Mouse (Mus musculus) spleen, adult 2 months (tissue): ENCODE measurements around the gene Slc13a2. TPM values are rescaled to one million over a fixed set of nuclear protein-coding genes. Genes with fewer than 3 reads are reported as not detected.
A peak's percentile ranks its signal among the peaks of the same experiment; 100 is the strongest.

Experiments used
- DNase-seq, 2 experiments: peaks; one replicate each; pipeline versions ENCODE4 v3.0.0 to v3.0.0-alpha.2; 2012 to 2021; ENCODE audit warnings: low spot score in 2 of 2, low read depth in 1 of 2
- H3K27ac ChIP-seq: fragments of 200-500 bp; 2 replicates; pipeline ENCODE4 v1.5.1; 2012; ENCODE audit warnings: low read length, inconsistent platforms; ENCODE audit not compliant: insufficient read depth
- H3K27me3 ChIP-seq: fragments of 200-500 bp; 2 replicates; pipeline ENCODE4 v1.6.1; 2012; ENCODE audit warnings: mild to moderate bottlenecking, moderate library complexity, low read length, inconsistent platforms; ENCODE audit not compliant: control insufficient read depth, insufficient read depth
- H3K36me3 ChIP-seq: fragments of 200-500 bp; 2 replicates; pipeline ENCODE4 v1.6.1; 2012; ENCODE audit warnings: mild to moderate bottlenecking, low read length, inconsistent platforms; ENCODE audit not compliant: control insufficient read depth, insufficient read depth
- H3K4me1 ChIP-seq: fragments of 200-500 bp; 2 replicates; pipeline ENCODE4 v1.6.1; 2011; ENCODE audit warnings: inconsistent platforms; ENCODE audit not compliant: control insufficient read depth, insufficient read depth, insufficient read length
- H3K4me3 ChIP-seq: fragments of 200-500 bp; 2 replicates; pipeline ENCODE4 v1.5.1; 2011; ENCODE audit warnings: mild to moderate bottlenecking, inconsistent platforms; ENCODE audit not compliant: insufficient read depth, insufficient read length; ENCODE audit errors: extremely low read depth
- CTCF ChIP-seq: fragments of 200-500 bp; IDR thresholded peaks from 2 replicates; pipeline ENCODE4 v1.5.1; 2011; ENCODE audit warnings: mild to moderate bottlenecking, inconsistent platforms; ENCODE audit not compliant: insufficient read depth, insufficient read length, insufficient replicate concordance; ENCODE audit errors: extremely low read depth
- POLR2A ChIP-seq: fragments of 200-500 bp; IDR thresholded peaks from 2 replicates; pipeline ENCODE4 v1.6.1; 2011; ENCODE audit warnings: low read depth, low read length, inconsistent platforms
- WGBS: fragments of 180-500 bp; shearing (Covaris S2); methylation state at CpG from one replicate; pipeline ENCODE4 v1.1.7; 2018; 5-methylcytosine and 5-hydroxymethylcytosine counted together
- polyA plus RNA-seq: library from polyadenylated mRNA; depleted of rRNA; stranded (reverse); fragments of >200 nt; gene quantifications from 2 replicates; pipeline ENCODE4 v1.2.3, GENCODE M21; 2012

Slc13a2 gene
- polyA plus RNA-seq, 1 experiment, result 0.28 TPM

DNA sequence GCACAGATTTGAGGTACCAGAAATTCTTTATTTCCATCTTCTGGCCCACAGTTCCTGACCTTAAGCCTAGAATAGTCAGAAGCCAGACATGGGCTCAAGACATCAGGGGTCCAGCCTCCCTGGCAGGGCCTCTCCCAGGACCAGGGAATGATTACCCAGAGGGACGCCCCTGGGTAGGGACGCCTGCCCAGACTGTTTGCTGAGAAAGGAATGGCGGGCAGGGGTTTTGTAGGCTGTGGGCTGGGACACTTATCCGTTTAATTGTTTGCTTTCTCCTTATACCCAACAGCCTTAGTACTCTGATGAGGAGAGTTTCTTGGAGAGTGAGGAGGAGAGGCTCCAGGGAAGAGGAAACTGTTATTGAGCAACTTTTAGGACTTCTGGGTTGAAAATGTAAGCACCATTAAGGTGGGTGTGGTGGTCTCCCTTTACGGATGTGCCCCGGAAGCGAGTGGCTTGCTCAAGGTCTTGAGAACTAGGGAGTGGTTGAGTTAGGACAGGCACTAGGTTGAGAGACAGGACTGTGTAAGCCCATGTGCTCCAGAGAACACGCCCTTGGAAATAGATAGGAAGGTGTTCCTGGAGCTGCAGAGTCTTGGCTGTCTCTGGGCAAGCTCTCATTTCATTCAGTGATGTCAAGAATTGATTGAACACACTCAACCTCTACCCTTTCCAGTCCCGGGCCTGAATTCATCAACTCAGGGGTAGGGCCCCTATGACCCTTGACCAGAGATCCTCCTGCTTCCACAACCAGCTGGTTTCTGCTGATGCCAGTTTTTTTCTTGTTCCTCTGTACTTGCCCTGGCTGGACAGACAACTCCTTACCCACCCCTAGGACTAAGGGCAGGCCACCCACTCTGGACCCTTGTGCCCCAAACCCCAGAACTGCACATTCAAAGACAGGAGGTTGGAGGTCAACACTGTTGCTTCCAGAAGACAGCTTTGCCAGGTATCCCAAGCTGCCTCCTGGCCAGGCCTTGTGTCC, 13.5 kb downstream of the Slc13a2 start:
- Histone ChIP-seq H3K36me3 (no peaks in the 10 kb centered on the region), H3K4me1 (no peaks in the 10 kb centered on the region), H3K27ac (no peak overlapping the region), H3K27me3 (no peaks in the 10 kb centered on the region), H3K4me3 (no peak overlapping the region)
- no peak for DNase-seq
- 78% methylated on average over 9 of the region's 9 CpGs for WGBS
- TF ChIP-seq CTCF (no peak), POLR2A (no peak)

DNA sequence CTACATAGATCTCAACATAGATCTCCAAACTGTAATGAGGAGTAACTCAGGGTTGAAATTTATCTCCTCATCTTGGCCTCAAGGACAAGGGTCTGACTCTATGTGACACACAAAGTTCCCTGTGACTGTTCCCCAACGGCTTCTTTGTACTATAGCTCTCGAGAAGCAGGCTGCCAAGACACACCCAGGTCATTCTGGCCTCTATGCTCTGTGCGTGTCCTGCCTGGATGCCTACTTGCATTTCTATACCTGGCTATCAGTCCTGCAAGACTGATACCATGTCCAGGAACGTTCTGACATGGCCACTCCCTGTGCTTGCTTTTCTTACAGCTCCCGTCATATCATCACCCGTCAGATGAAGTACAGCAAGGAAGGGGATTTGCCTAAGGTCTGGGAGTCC, 20.0 kb downstream of the Slc13a2 start:
- WGBS, result 76% methylated on average over 6 of the region's 6 CpGs
- no peak overlapping the region for H3K4me3 ChIP-seq
- no peak for TF ChIP-seq CTCF
- no peak for TF ChIP-seq POLR2A
- no peaks in the 10 kb centered on the region for H3K27me3 ChIP-seq
- no peak for DNase-seq
- H3K27ac ChIP-seq, result no peak overlapping the region
- no peaks in the 10 kb centered on the region for H3K36me3 ChIP-seq
- no peaks in the 10 kb centered on the region for H3K4me1 ChIP-seq

DNA sequence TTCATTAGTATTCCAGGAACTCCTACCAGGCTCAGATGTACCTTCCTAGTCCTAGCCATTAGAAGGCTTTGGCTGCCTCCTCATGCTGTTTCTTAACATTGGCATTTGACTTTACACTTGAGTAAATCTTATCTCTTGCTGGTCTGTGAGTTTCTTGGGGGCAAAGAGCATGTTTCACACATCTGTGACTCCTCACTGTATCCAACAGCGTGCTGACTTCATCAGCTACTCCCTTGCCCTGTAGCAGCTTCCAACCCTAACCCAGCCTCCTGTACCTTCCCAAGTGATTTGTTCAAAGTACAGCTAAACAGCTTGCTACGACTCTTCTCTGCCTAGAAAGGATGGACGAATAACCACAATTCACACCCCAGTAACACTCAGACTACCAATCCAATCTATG, 20.5 kb downstream of the Slc13a2 start:
- no peaks in the 10 kb centered on the region for H3K36me3 ChIP-seq
- 83% methylated on average over 3 of the region's 3 CpGs for WGBS
- no peaks in the 10 kb centered on the region for H3K27me3 ChIP-seq
- H3K4me3 ChIP-seq, result no peak overlapping the region
- no peak for TF ChIP-seq POLR2A
- TF ChIP-seq CTCF, result no peak
- no peaks in the 10 kb centered on the region for H3K4me1 ChIP-seq
- DNase-seq, result no peak
- no peak overlapping the region for H3K27ac ChIP-seq

DNA sequence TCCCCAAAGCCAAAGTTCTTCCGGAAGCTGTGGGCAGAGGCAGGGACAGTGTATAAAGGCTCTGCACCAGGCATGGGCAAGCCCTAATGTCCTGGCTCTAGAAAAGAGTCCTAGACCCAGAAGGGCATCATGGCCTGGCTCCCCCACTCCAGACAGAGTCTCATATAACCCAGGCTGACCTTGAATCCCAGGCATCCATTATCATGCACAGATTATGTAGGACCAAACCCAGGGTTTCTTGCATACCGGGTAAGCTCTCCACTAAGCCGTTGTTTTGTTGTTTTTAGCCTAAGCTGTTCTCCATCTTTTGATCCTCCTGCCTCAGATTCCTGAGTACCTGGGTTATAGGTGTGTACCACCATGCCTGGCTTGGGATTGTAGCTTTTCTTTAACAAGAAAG, 21.1 kb downstream of the Slc13a2 start:
- DNase-seq, result no peak
- H3K27ac ChIP-seq, result no peak overlapping the region
- no peaks in the 10 kb centered on the region for H3K4me1 ChIP-seq
- 48% methylated on average over 3 of the region's 3 CpGs for WGBS
- TF ChIP-seq CTCF, result no peak
- TF ChIP-seq POLR2A, result no peak
- H3K36me3 ChIP-seq, result no peaks in the 10 kb centered on the region
- no peaks in the 10 kb centered on the region for H3K27me3 ChIP-seq
- no peak overlapping the region for H3K4me3 ChIP-seq

DNA sequence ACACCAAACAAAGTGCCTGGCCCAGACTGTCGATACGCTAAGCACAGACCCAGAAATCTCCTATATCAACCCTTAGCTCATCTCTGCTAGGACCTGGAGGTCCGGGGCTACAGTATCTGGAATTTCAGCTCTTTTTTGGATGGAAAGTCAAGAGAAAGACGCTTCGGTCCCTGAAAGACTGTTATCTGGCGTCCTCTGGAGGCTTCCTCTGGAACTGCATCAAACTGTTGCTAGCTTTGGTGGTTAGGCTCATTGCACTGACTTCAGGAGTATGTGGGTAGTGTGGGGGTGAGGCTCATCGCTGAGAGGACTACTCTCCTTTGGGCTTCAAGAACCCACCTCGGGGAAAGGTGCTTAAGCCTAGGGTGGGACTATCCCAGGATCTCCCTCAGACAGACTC, 22.3 kb downstream of the Slc13a2 start:
- WGBS, result 16% methylated on average over 8 of the region's 8 CpGs
- H3K4me3 ChIP-seq, result no peak overlapping the region
- no peaks in the 10 kb centered on the region for H3K36me3 ChIP-seq
- no peaks in the 10 kb centered on the region for H3K4me1 ChIP-seq
- no peaks in the 10 kb centered on the region for H3K27me3 ChIP-seq
- DNase-seq, result peak; percentile 5 to 50
- H3K27ac ChIP-seq, result no peak overlapping the region
- TF ChIP-seq CTCF (peak; percentile 59; the same call in 1 of the 2 replicates), POLR2A (no peak)

DNA sequence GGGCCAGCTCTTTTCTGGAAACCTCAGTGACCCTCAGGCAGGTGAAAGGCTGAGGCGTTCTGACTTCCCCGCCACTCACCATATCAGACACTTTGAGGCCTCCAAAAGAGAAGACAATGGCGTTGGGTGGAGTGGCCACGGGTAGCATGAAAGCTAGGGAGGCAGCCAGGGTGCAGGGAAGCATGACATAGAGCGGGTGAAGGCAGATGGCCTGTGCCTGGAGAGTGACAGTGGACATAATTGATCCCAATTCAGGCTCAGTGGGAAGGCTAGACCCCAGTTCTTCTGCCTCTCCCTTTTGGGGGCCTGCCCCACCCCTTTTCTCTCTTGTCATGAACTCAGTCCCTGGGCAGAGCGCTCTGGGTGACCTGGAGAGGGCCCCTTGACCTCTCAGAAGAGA, 23.8 kb downstream of the Slc13a2 start:
- Histone ChIP-seq H3K4me1 (no peaks in the 10 kb centered on the region), H3K27me3 (no peaks in the 10 kb centered on the region), H3K36me3 (no peaks in the 10 kb centered on the region), H3K27ac (no peak overlapping the region), H3K4me3 (no peak overlapping the region)
- 90% methylated on average over 6 of the region's 6 CpGs for WGBS
- TF ChIP-seq POLR2A (no peak), CTCF (no peak)
- no peak for DNase-seq

DNA sequence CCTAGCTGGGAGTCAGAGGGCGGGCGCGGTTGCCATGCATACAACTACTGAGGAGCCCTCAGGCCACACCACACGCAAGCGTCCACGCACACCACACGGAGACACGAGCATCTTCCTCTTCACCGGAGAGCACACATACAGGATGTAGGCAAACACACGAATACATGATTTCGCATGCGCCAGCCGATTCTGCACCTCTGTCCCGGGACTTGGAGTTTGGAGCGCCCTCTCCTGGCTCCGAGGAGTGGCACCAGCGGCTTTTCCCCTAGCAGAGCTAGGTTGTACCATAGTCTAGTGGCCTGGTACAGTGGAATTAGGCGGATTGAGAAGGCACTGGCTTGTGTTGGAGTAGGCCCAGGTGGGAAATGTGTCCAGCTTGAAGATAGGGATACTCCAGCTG, 24.6 kb downstream of the Slc13a2 start:
- no peaks in the 10 kb centered on the region for H3K4me1 ChIP-seq
- TF ChIP-seq CTCF (peak; percentile 67; the same call in 1 of the 2 replicates), POLR2A (no peak)
- H3K27me3 ChIP-seq, result no peaks in the 10 kb centered on the region
- H3K4me3 ChIP-seq, result no peak overlapping the region
- WGBS, result 24% methylated on average over 18 of the region's 18 CpGs
- no peak overlapping the region for H3K27ac ChIP-seq
- DNase-seq, result peak; percentile 21 to 69
- H3K36me3 ChIP-seq, result no peaks in the 10 kb centered on the region
